Mouse (Mus musculus) Patski (cell line): Measurements from ENCODE around the gene Gapdh. TPM values are rescaled to one million over a fixed set of nuclear protein-coding genes. Genes with fewer than 3 reads are reported as not detected.
A peak's percentile ranks its signal among the peaks of the same experiment; 100 is the strongest.

Experiments
- ATAC-seq: fragments of 100-300 bp; one replicate; pipeline ENCODE4 v1.8.0; 2021
- CTCF ChIA-PET: fragments of 350-600 bp; sonication (Branson Sonifier 250); formaldehyde crosslinking; loops from one replicate; lab custom pipeline; 2022; ENCODE audit warnings: inconsistent platforms; lab: Charles Lee
- POLR2A ChIA-PET: fragments of 350-600 bp; sonication (Branson Sonifier 250); formaldehyde crosslinking; loops from one replicate; lab custom pipeline; 2022; ENCODE audit warnings: antibody characterized with exemption, inconsistent platforms; lab: Charles Lee
- DNase-seq: peaks from one replicate; pipeline ENCODE4 v3.0.0-alpha.2; 2011; ENCODE audit warnings: low read depth, low spot score
- H3K27me3 ChIP-seq: fragments of 371-371 bp; one replicate; pipeline ENCODE4 v1.5.1; 2021
- CTCF ChIP-seq: fragments of 100-300 bp; IDR thresholded peaks from one replicate; pipeline ENCODE4 v1.5.1; 2021
- in situ Hi-C: fragments of 300-500 bp; cut with MboI; formaldehyde crosslinking; loops from 3 replicates; pipeline ENCODE4 v1.11.1; 2018; ENCODE audit warnings: low pct_unique_long_range_greater_than_20kb, mixed read lengths
- polyA plus RNA-seq: library from polyadenylated mRNA; unstranded; gene quantifications from one replicate; pipeline ENCODE4 v1.2.3, GENCODE M21; 2021

Gapdh gene
- polyA plus RNA-seq, 1 experiment from 2014 or later = 889 TPM

- ChIA-PET POLR2A (interaction anchor here (1.5 kb wide), 1 partner anchor 22 kb away, joined by 5 read pairs; no protein-coding TSS in a partner anchor), CTCF (no interaction called here)
- ATAC-seq = no peak
- no peak for DNase-seq
- H3K27me3 ChIP-seq = no peaks in the 10 kb centered on the region
- in situ Hi-C loops = no loop called here
- TF ChIP-seq CTCF = no peak
These were observed 26.6 kb upstream of the Gapdh start for GRCm38 (mm10) chr6:125192841-125193240.

GRCm38 (mm10) chr6:125192016-125192714 is 25.9 kb upstream of the Gapdh start:
- in situ Hi-C loops = no loop called here
- ATAC-seq = peak; percentile 86
- ChIA-PET CTCF (no interaction called here), POLR2A (interaction anchor here (1.5 to 1.6 kb wide), 2 partner anchors 21 to 25 kb away, joined by 5 to 6 read pairs; partner anchors contain the start of gene Gapdh)
- no peaks in the 10 kb centered on the region for H3K27me3 ChIP-seq
- no peak for TF ChIP-seq CTCF
- DNase-seq = no peak

- TF ChIP-seq CTCF = no peak
- no peaks in the 10 kb centered on the region for H3K27me3 ChIP-seq
- ATAC-seq (peak; percentile 99), DNase-seq (peak; percentile 80)
- POLR2A ChIA-PET = interaction anchor here (0.8 to 1.6 kb wide), 3 partner anchors 21 to 31 kb away, joined by 3 to 6 read pairs (median 5); partner anchors contain the start of gene Gapdh
- CTCF ChIA-PET = no interaction called here
- in situ Hi-C loops = no loop called here
These were observed 25.2 kb upstream of the Gapdh start, which contains the start of the genes Ncapd2 and Mrpl51 for GRCm38 (mm10) chr6:125191332-125192015. Gene Ncapd2, minus strand, starts transcription at chr6:125191701. Gene Mrpl51, plus strand, starts transcription at chr6:125191801.

- no peaks in the 10 kb centered on the region for H3K27me3 ChIP-seq
- in situ Hi-C loops = no loop called here
These were observed 24.5 kb upstream of the Gapdh start for GRCm38 (mm10) chr6:125190816-125191215.

GRCm38 (mm10) chr6:125186203-125186602 is 19.9 kb upstream of the Gapdh start:
- in situ Hi-C loops = no loop called here
- no peak for TF ChIP-seq CTCF
- DNase-seq = no peak
- CTCF ChIA-PET = interaction anchor here (1.3 to 1.5 kb wide), 2 partner anchors 18 to 32 kb away, joined by 3 to 4 read pairs; no protein-coding TSS in a partner anchor
- no peaks in the 10 kb centered on the region for H3K27me3 ChIP-seq
- POLR2A ChIA-PET = interaction anchor here (1.6 kb wide), 1 partner anchor 12 kb away, joined by 5 read pairs; no protein-coding TSS in a partner anchor
- no peak for ATAC-seq

More at GRCm38 (mm10) chr6:125190816-125191215, 24.5 kb upstream of the Gapdh start:
- CTCF ChIA-PET = no interaction called here
- ATAC-seq = no peak
- POLR2A ChIA-PET = interaction anchor here (0.8 to 1.6 kb wide), 2 partner anchors 24 to 30 kb away, joined by 3 to 6 read pairs; partner anchors contain the start of gene Gapdh
- DNase-seq = no peak
- no peak for TF ChIP-seq CTCF

- ChIA-PET POLR2A (no interaction called here), CTCF (no interaction called here)
- ATAC-seq (no peak), DNase-seq (no peak)
- no peaks in the 10 kb centered on the region for H3K27me3 ChIP-seq
- TF ChIP-seq CTCF = no peak
- in situ Hi-C loops = no loop called here
These were observed 15.9 kb upstream of the Gapdh start for GRCm38 (mm10) chr6:125182133-125182532.

GRCm38 (mm10) chr6:125179601-125180000 is 13.3 kb upstream of the Gapdh start:
- in situ Hi-C loops = no loop called here
- ChIA-PET POLR2A (no interaction called here), CTCF (no interaction called here)
- no peak for ATAC-seq
- no peak for TF ChIP-seq CTCF
- no peak for DNase-seq
- H3K27me3 ChIP-seq = no peaks in the 10 kb centered on the region

- ChIA-PET POLR2A (interaction anchor here (1.2 kb wide), 1 partner anchor 11 kb away, joined by 5 read pairs; no protein-coding TSS in a partner anchor), CTCF (no interaction called here)
- in situ Hi-C loops = no loop called here
- H3K27me3 ChIP-seq = no peaks in the 10 kb centered on the region
- no peak for TF ChIP-seq CTCF
- ATAC-seq = no peak
- no peak for DNase-seq
These were observed 9.2 kb upstream of the Gapdh start for GRCm38 (mm10) chr6:125175469-125175868.

- no peaks in the 10 kb centered on the region for H3K27me3 ChIP-seq
- no peak for TF ChIP-seq CTCF
- POLR2A ChIA-PET = no interaction called here
- no peak for ATAC-seq
- DNase-seq = no peak
- in situ Hi-C loops = no loop called here
- CTCF ChIA-PET = interaction anchor here (1.0 kb wide), 1 partner anchor 15 kb away, joined by 3 read pairs; no protein-coding TSS in a partner anchor
These were observed 7.0 kb upstream of the Gapdh start for GRCm38 (mm10) chr6:125173256-125173655.

GRCm38 (mm10) chr6:125172474-125172873 is 6.2 kb upstream of the Gapdh start:
- no peak for ATAC-seq
- ChIA-PET CTCF (no interaction called here), POLR2A (no interaction called here)
- in situ Hi-C loops = no loop called here
- no peak for TF ChIP-seq CTCF
- H3K27me3 ChIP-seq = no peaks in the 10 kb centered on the region
- DNase-seq = no peak
